Mouse (Mus musculus) midbrain, embryonic 10.5 days (tissue): ENCODE measurements around the gene Rnf115. TPM values are rescaled to one million over a fixed set of nuclear protein-coding genes. Genes with fewer than 3 reads are reported as not detected.
"Not testable (repeated sequence)": the region's sequence is repeated elsewhere in the genome, so short reads cannot be mapped to it uniquely, and the experiment has no call there.

ENCODE experiments used
- DNase-seq: peaks from one replicate; pipeline ENCODE4 v3.0.0-alpha.2; 2017; ENCODE audit warnings: low spot score
- H3K27ac ChIP-seq: fragments of 300-500 bp; sonication (generic); replicated peaks from 2 replicates; pipeline ENCODE4 v1.5.1; 2016; ENCODE audit warnings: mild to moderate bottlenecking
- H3K27me3 ChIP-seq: fragments of 300-500 bp; sonication (generic); 2 replicates; pipeline ENCODE4 v1.6.1; 2016; ENCODE audit warnings: low read depth, mild to moderate bottlenecking; ENCODE audit not compliant: poor library complexity, severe bottlenecking
- H3K36me3 ChIP-seq: fragments of 300-500 bp; sonication (generic); 2 replicates; pipeline ENCODE4 v1.6.1; 2016; ENCODE audit warnings: mild to moderate bottlenecking, moderate library complexity
- H3K4me1 ChIP-seq: fragments of 300-500 bp; sonication (generic); 2 replicates; pipeline ENCODE4 v1.6.1; 2016
- H3K4me3 ChIP-seq: fragments of 300-500 bp; sonication (generic); 2 replicates; pipeline ENCODE4 v1.5.1; 2016; ENCODE audit warnings: mild to moderate bottlenecking, moderate library complexity
- H3K9me3 ChIP-seq: fragments of 300-500 bp; sonication (generic); replicated peaks from 2 replicates; pipeline ENCODE4 v1.6.1; 2016; ENCODE audit warnings: mild to moderate bottlenecking
- WGBS: fragments of 180-500 bp; shearing (Covaris S2); methylation state at CpG from one replicate; pipeline ENCODE4 v1.1.7; 2016; 5-methylcytosine and 5-hydroxymethylcytosine counted together
- polyA plus RNA-seq: library from polyadenylated mRNA; unstranded; fragments of >200 nt; fragmentation: Nextera tagmentation; extraction: Ambion mirVana; gene quantifications from 2 replicates; pipeline ENCODE4 v1.2.1, GENCODE M21; 2016

Gene Rnf115
- polyA plus RNA-seq, 1 experiment from 2014 or later = 73.5 TPM

GRCm38 (mm10) chr3:96719173-96719572 lies 8.3 kb upstream of the Rnf115 start:
- Histone ChIP-seq H3K36me3 (peaks cover 92% of the 10 kb centered on the region), H3K4me3 (no peak overlapping the region), H3K27ac (no peak overlapping the region), H3K4me1 (no peaks in the 10 kb centered on the region; the same call in 1 of the 2 replicates), H3K27me3 (no peaks in the 10 kb centered on the region), H3K9me3 (no peaks in the 10 kb centered on the region)
- WGBS = 30% methylated on average over 14 of the region's 14 CpGs
- peak; percentile 38 for DNase-seq

GRCm38 (mm10) chr3:96727828-96728633 lies 567 bp downstream of the Rnf115 start:
- no peak for DNase-seq
- Histone ChIP-seq H3K27me3 (no peaks in the 10 kb centered on the region), H3K27ac (peak overlapping the region; percentile 91), H3K36me3 (peaks cover 18% of the 10 kb centered on the region), H3K9me3 (no peaks in the 10 kb centered on the region), H3K4me3 (peak overlapping the region; percentile 92), H3K4me1 (peaks cover 37% of the 10 kb centered on the region)
- WGBS = under 1% methylated on average over 42 of the region's 42 CpGs

DNA sequence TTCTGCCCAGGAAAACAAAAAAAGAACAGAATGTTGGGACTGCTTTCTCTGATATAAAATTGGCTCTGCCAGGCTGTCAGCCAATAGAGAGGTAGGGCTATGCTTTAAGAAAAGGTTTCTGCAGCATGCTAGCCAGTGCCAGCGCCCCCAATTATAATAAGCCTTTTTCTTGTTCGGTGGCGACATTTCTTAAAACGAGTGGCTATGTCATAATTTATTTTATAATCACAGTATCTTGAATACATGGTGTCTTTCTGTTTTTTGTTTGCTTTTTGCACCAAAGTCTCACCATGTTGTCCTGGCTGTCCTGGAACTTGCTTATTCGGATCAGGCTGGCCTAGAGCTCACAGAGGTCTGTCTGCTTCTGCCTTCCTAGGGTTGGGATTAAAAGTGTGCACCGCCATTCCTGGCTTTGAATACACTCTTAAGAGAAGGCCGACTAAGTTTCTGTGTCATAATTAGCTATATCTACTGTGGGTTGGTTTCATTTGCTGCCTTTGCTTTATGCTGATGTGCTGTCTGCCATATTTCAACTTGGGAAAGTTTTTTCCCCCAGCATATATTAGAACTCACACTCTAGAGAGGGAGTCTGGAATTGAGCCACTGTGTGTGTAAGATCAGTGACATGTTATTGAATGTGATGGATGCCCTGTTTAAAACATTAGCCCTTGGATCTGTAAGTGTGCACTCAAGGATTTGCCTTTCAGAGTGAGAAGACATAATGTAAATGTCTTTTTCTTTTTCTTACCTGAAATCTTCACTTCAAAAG lies 1.4 kb downstream of the Rnf115 start:
- Histone ChIP-seq H3K27me3 (no peaks in the 10 kb centered on the region), H3K27ac (0 out of 2 replicates have a peak overlapping the region, but pooled peaks have one; percentile 91), H3K9me3 (no peaks in the 10 kb centered on the region), H3K4me1 (peaks cover 37% of the 10 kb centered on the region), H3K36me3 (peaks cover 10% of the 10 kb centered on the region), H3K4me3 (peak overlapping the region; percentile 92)
- no peak for DNase-seq
- WGBS = 51% methylated on average over 7 of the region's 7 CpGs

DNA sequence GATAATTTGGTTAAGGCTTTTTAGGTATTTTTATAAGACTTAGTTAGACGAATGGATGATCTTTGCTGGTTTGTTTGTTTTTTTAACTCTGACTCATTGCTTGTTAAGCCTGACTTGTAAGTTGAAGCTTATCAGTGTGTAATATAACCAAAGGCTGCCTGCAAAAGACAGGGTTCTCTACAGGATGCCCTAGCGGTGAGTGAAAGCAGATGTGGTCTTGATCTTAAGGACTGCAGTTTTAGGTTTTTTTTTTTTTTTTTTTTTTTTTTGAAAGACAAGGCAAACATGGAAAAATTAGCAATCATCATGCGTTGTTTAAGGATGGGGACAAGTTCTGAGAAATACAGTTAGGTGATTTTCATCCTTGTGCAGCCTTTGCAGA lies 1.9 kb downstream of the Rnf115 start:
- no peak overlapping the region for H3K4me3 ChIP-seq
- WGBS = 73% methylated on average over 3 of the region's 3 CpGs
- peaks cover 6% of the 10 kb centered on the region; the same call in 1 of the 2 replicates for H3K36me3 ChIP-seq
- H3K9me3 ChIP-seq = no peaks in the 10 kb centered on the region
- no peak for DNase-seq
- no peaks in the 10 kb centered on the region for H3K27me3 ChIP-seq
- no peak overlapping the region for H3K27ac ChIP-seq
- H3K4me1 ChIP-seq = peaks cover 37% of the 10 kb centered on the region

DNA sequence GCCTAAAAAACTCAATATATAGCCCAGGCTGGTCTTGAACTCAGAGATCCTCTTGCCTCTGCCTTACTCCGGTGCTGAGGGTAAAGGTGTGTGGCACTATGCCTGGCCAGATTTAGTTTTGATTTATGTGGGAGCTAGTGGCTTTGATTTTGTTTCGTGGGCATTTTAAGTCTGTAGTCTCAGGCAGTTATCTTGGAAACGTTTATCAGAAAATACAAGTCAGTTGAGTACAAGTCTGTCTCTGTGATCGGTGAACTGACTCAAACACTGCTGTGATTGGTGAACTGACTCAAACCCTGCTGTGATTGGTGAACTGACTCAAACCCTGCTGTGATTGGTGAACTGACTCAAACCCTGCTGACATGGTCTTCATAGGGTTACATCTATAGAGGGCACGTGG lies 3.3 kb downstream of the Rnf115 start:
- Histone ChIP-seq H3K36me3 (no peaks in the 10 kb centered on the region), H3K27me3 (no peaks in the 10 kb centered on the region), H3K27ac (no peak overlapping the region), H3K9me3 (no peaks in the 10 kb centered on the region), H3K4me3 (no peak overlapping the region), H3K4me1 (peaks cover 37% of the 10 kb centered on the region)
- no peak for DNase-seq
- 75% methylated on average over 5 of the region's 5 CpGs for whole genome bisulfite sequencing

- no peak for DNase-seq
- H3K9me3 ChIP-seq = no peaks in the 10 kb centered on the region
- peaks cover 17% of the 10 kb centered on the region for H3K4me1 ChIP-seq
- no peaks in the 10 kb centered on the region for H3K36me3 ChIP-seq
- no peak overlapping the region for H3K4me3 ChIP-seq
- no peak overlapping the region for H3K27ac ChIP-seq
- WGBS = 95% methylated on average over 1 of the region's 1 CpGs
- H3K27me3 ChIP-seq = no peaks in the 10 kb centered on the region
Measured at GRCm38 (mm10) chr3:96733984-96734383, 6.5 kb downstream of the Rnf115 start.

GRCm38 (mm10) chr3:96735200-96735599 lies 7.7 kb downstream of the Rnf115 start:
- DNase-seq = no peak
- no peaks in the 10 kb centered on the region for H3K36me3 ChIP-seq
- H3K27me3 ChIP-seq = no peaks in the 10 kb centered on the region
- no peak overlapping the region for H3K4me3 ChIP-seq
- H3K9me3 ChIP-seq = no peaks in the 10 kb centered on the region
- WGBS = 83% methylated on average over 2 of the region's 2 CpGs
- peaks cover 10% of the 10 kb centered on the region for H3K4me1 ChIP-seq
- no peak overlapping the region for H3K27ac ChIP-seq

DNA sequence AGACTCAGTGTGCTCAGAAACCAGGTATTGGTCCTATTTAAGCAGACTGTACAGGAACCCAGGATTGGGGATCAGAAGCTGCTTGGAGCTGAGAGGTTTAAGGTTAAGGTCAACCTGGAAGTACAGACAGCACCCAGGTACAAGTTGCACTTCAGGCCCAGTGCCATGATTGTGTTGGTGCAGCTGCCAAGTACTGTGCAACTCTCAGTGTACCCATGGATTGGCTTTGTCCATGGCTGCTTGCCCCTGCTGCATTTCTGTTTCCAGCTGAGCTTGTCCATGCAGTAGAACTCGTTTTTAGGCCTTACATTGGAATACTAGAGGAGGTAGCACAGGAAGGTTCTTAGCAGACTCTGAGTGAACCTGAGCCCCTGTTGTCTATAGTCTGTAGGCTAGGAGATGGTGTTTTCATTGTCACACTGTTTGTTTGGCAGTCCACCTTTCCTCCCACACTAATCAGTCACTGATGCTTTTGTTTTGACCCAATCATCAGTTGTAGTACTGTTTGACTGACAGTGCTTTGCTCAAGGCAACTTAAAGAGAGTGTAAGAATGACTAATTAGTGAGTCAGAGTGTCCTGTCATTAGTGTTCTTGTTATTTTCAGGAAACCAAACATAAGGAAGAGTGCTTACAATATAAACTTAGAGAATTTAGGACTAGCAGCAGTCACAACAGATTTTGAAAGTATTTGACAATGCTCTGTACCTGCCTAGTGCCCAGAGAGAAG lies 9.7 kb downstream of the Rnf115 start:
- no peak for DNase-seq
- Histone ChIP-seq H3K4me3 (no peak overlapping the region), H3K27ac (no peak overlapping the region), H3K4me1 (no peaks in the 10 kb centered on the region; the same call in 1 of the 2 replicates), H3K9me3 (no peaks in the 10 kb centered on the region), H3K36me3 (no peaks in the 10 kb centered on the region), H3K27me3 (no peaks in the 10 kb centered on the region)
- 67% methylated on average over 1 of the region's 1 CpGs for WGBS

DNA sequence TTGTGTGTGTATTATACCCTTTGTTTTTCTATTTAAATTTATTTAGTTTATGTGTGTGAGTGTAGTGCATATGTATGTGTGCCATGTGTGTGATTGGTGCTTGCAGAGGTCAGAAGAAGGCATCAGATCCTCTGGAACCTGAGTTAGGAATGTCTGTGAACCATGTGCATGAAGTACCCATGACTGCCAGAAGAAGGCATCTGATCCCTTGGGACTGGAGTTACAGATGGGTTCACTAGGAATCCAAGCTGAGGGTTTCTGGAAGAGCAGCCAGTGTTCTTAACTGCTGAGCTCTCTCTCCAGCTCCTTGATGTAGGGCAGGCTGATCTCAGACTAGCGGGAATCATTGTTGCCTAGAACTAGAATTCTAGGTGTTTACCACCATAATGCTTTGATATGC lies 10.5 kb downstream of the Rnf115 start:
- DNase-seq = no peak
- H3K36me3 ChIP-seq = no peaks in the 10 kb centered on the region
- H3K27me3 ChIP-seq = no peaks in the 10 kb centered on the region
- H3K4me3 ChIP-seq = no peak overlapping the region
- 83% methylated on average over 1 of the region's 1 CpGs for WGBS
- H3K9me3 ChIP-seq = no peaks in the 10 kb centered on the region
- H3K27ac ChIP-seq = no peak overlapping the region
- no peaks in the 10 kb centered on the region; the same call in 1 of the 2 replicates for H3K4me1 ChIP-seq

GRCm38 (mm10) chr3:96740279-96740678 lies 12.8 kb downstream of the Rnf115 start:
- not testable (repeated sequence) for H3K4me1 ChIP-seq, H3K4me3 ChIP-seq, H3K36me3 ChIP-seq, H3K27me3 ChIP-seq, DNase-seq, H3K27ac ChIP-seq, H3K9me3 ChIP-seq

DNA sequence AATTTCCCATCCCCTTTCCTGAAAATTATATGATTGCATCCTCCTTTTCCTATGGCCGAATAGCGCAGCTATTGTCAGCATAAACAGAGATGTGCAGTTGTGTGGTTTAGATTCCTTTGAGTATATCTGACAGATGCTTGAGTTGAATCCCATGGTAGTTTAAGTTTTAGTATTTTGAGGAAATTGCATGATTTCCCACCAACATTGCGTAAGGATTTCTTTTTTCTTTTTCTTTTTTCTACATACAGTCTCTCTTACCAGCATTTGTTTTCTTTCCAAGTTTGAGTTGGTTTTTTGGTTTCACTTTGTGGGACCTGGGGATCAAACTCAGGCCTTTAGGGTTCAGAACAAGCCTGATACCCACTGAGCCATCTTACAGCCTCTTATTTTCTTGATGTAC lies 16.9 kb downstream of the Rnf115 start:
- no peak for DNase-seq
- Histone ChIP-seq H3K9me3 (no peaks in the 10 kb centered on the region), H3K36me3 (no peaks in the 10 kb centered on the region; the same call in 1 of the 2 replicates), H3K27me3 (no peaks in the 10 kb centered on the region), H3K4me1 (no peaks in the 10 kb centered on the region), H3K27ac (no peak overlapping the region), H3K4me3 (no peak overlapping the region)
- WGBS = 96% methylated on average over 3 of the region's 3 CpGs

DNA sequence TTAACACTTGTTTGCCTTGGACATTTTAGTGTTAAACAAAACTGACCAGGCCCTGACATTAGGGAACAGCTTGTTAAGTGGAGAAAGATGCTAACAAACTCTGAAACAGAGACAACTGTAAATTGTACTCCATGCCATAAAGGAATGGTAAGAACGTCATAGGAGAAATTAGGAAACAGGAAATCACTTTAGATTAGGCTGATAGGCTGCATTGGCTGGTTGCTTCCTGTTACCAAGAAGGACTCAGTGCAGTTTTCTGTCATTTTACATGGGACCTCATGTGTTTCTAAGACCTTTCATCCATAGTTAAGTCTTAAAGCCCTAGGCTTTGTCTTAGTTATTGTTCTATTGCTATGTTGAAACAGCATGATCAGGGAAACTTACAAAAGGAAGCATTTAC lies 19.4 kb downstream of the Rnf115 start:
- 88% methylated on average over 1 of the region's 1 CpGs for WGBS
- Histone ChIP-seq H3K4me3 (no peak overlapping the region), H3K27ac (no peak overlapping the region), H3K9me3 (no peaks in the 10 kb centered on the region), H3K36me3 (no peaks in the 10 kb centered on the region; the same call in 1 of the 2 replicates), H3K4me1 (no peaks in the 10 kb centered on the region), H3K27me3 (no peaks in the 10 kb centered on the region)
- no peak for DNase-seq
